Mouse (Mus musculus): Measurements from ENCODE around the gene Map3k15.

Map3k15 gene

DNA sequence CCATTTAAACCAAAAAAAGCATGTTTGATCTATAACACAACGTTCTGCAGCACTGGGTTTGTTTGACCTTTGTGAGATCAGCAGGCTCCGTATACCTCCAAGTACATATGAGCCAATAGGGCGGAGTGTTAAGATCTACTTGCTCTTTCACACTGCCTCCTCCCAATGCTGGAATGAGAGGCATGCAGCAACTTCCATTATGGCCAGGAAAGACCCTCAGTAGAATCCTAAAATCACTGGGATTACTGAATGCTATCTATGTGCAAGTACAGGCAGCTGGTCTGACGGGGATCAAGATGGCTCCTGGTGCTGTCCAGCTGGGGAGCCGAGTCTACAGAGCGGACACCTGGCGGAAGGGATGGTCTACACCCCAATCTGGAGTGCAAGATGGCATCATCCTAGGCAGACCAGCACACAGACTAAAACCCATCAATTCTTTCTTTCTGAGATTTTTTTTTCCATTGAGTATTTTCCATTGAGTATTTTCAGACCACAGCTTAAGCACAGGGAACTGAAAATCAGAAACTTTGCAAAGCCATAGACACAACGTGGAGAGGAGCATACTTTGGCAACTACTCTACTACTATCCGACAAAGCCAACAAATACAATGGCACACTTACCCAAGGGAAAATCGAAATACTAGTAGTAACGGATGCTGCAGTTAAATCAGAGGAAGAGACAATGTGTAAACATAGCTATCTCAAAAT is 146.1 kb downstream of the Map3k15 start:
- DNase-seq (ENCODE audit: low spot score in 2 of 2): no peak

GRCm38 (mm10) chrX:160135719-160136118 is 147.5 kb downstream of the Map3k15 start:
- DNase-seq (ENCODE audit: low spot score in 2 of 2): no peak

- DNase-seq (ENCODE audit: low spot score in 2 of 2): peak; percentile 6 to 12
These were observed 147.9 kb downstream of the Map3k15 start for GRCm38 (mm10) chrX:160136153-160136552.

DNA sequence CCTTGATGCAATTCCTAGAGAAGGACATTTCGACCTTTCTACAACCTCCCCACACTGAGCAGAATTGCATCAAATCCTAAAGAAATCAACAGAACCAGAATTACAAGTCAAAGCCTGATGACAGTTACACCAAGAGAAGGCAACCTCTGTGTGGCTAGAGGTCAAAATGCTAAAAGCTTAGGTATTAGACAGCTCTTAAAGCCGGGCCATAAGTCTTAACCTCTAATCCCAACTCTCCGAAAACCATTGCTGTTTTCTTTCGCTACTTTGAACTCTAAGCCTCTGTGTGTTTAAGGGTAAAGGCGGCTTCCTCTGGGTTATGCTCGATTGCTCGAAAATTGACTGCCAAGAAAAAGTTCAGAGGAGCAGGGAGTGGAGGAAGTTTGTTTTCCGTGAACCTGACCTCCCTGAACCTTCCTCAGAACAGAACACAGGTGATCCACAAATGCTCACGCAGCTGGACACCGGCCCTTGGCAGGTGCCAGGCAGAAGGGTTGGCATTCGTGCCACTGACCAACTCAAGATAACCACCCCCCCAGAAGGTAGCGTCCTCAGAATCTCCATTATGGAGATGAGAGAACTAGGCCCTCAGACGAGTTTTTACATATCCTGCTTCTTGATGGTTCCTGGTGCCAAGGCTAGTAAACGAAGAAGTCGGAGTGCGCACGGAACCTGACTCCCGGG is 149.1 kb downstream of the Map3k15 start:
- DNase-seq (ENCODE audit: low spot score in 2 of 2): no peak

DNA sequence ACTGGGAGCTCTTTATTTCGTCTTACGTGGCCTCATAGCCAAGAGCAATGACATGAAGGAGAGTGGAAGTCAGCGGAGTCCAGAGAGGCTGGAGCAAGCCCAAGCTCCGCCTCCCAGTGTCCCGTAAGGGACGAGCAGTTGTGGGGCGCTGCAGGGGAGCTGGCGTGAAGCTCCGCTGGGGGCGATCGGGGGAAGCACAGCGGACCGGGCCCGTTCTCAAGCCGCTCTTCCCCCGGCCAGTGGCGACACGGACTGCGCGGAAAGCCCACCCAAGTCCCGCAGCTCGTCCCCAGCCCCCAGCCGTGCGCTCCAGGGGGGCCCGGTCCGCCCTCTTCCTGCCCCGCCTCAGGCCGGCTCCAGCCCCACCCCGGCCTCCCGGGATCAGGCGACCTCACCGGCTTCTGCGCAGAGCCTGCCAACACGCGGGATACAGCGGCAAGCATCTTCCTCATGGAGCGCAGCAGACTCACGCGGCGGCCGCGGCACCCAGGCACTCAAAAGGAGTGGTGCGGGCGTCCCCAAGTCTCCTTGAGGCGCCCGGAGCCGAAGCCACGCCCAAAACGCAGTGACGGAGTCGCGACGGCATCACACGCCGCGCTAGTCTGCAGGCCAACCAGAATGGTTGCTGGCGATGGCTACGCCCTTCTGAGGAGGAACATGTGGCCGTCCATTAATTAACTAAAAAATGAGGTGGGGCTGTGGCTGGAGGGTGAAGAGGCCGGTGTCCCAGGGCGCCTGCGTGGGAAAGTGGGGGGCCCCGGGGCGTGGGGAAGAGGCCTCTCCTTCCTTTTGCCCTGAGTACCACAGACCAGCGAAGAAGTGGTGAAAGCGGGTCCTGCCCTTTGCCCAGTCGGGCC is 149.9 kb downstream of the Map3k15 start, which contains the start of gene Pdha1:
Pdha1 (minus strand) TSS at position 553 of the 857 bp plus-strand sequence.
- DNase-seq (ENCODE audit: low spot score in 2 of 2): peak; percentile 77 to 81

DNA sequence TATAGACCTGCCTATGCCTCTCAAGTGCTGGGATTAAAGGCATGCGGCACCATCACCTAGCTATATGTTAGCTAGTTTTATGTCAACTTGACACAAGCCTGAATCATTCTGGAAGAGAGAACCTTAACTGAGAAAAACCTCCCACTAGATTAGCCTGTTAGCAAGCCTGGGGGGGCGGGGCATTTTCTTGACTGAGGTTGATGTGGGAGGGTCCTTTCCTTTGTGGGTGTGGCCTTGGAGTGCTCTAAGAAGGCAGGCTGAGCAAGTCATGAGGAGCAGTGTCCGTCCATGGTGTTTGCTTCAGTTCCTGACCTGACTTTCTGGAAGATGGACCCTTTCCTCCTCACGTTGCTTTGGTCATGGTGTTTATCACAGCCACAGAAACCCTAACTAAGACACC is 158.6 kb downstream of the Map3k15 start:
- DNase-seq (ENCODE audit: low spot score in 2 of 2): no peak

DNA sequence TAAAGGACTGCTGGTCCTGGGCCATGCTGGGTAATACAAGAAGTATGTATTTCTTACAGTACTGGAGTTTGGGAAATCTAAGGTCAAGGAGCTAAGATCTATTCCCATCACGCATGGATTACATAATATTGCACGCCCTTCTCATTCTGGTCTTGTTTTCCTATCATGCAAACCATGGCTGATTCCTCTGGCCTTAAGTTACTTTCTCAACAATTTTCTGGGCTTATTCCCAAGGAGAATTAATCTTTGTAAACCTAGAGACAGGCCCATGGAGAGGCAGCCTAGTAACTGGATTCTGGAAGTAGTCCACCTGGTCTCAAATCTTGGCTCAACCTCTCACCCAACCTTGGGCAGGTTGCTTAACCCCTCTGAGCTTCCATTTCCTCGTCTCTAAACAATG is 159.2 kb downstream of the Map3k15 start:
- DNase-seq (ENCODE audit: low spot score in 2 of 2): no peak

DNA sequence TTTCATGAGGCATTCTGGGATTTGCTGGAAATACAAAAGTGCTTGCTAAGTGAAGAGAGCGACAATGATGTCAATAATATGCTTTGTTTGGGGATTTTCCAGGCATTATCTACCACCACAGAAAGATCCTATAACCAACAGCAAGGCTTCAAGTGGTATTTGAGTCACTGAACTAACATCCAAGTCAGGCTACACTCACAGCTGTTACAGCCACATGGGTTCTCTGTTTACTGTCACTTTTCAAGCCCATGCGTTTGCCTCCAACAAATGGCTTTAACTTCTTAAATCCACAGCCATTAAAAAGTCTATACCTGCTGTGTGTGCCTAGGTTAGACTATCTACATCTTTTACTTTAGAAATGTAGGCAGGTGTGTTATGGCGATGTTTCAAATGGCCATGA is 160.6 kb downstream of the Map3k15 start:
- no peak for DNase-seq (ENCODE audit: low spot score in 2 of 2)

GRCm38 (mm10) chrX:160153147-160153815 is 165.0 kb downstream of the Map3k15 start:
- no peak for DNase-seq (ENCODE audit: low spot score in 2 of 2)

DNA sequence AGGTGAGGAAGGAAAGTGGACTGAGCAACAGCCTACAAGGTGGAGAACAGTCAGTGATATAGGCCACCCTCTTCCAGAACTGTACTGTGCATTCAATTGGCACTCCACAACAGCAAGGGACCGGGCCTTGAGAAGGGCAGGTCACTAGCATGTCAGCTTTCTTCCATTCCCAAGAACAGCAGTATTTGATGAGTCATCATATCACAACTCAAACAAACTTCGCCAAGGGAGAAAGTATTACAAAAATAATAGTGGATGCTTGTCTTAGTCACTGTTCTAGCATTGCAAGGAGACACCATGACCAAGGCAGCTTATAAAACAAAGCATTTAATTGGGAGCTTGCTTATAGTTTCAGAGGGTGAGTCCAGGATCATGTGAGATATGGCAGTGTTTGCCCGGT is 176.0 kb downstream of the Map3k15 start:
- no peak for DNase-seq (ENCODE audit: low spot score in 2 of 2)

DNA sequence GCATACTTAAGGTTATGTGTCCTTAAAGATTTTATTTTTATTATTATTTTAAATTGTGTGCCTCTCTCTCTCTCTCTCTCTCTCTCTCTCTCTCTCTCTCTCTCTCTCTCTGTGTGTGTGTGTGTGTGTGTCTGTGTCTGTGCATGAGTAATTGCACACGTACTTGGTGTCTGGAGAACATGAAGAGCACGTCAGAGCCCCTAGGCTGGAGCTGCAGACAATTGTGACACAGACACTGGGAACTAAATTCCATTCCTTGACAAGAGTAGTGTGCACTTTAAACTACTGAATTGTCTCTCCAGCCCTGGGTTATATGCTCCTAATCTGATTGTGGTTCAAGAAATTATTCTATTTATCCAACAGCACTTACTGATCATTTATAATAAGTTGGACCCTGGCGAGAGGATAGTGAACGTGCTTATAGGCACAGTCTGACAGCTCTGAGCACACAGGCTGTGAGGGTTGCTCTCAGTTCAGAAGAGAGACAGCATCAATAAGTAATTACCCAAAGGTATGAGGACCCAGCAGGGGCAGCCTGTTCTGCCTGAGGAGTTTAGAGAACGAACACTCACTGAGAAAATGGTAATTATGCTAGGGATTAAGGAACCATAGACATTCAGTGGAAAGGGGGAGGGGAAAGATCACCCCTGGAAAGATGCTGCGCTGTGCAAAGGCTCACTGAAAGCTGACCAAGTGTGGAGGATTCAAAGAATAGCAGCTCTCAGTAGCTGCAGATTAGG is 178.2 kb downstream of the Map3k15 start:
- DNase-seq (ENCODE audit: low spot score in 2 of 2): no peak

DNA sequence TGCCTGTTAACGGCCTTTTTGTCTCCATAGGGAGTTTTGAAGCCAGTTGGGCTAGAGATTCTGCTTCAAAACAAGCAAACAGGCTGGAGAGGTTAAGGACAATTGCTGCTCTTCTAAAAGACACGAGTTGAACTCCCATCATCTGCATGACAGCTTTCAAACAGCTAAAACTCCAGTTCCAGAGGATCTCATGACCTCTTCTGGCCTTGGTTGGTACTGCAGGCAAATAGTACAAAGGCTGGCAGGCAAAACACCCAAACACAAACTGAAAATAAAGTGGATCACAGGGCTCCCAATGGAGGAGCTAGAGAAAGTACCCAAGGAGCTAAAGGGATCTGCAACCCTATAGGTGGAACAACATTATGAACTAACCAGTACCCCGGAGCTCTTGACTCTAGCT is 181.9 kb downstream of the Map3k15 start:
- DNase-seq (ENCODE audit: low spot score in 2 of 2): peak; percentile 22 to 42

Data from natural killer cell, adult 2 months (primary cell).